In genomic region chr2:19930009-19930408, GRCm38 (mm10) we compare ENCODE assay signal across 20 mouse cellular contexts.
DNase-seq lines count a peak whose midpoint lies in the region; ATAC-seq lines count a peak whose summit lies in the region.
"Had no signal": no experiment of that assay in that cellular context is flagged by ENCODE, and none has a peak within 500 bp of the region (broad histone marks: within the 10 kb centered on the region; RNA-seq: fewer than 3 reads in every experiment).

No protein-coding gene starts in this region.

- ATAC-seq in frontal cortex, adult (ENCODE audit: low TSS enrichment), result peak; percentile 97
- ATAC-seq: activated CD4-positive, CD25-positive, alpha-beta regulatory T cell, adult 4 months; forebrain, embryonic 14.5 days; forebrain, postnatal 0 days; hindbrain, embryonic 16.5 days had no signal

- DNase-seq in frontal cortex, postnatal 14 days (ENCODE audit: low spot score in 2 of 2), result no peak
- DNase-seq in layer of hippocampus, adult 9-11 months, result peak; percentile 19
- no peak for DNase-seq in layer of hippocampus, adult 9-10 months (ENCODE audit: low spot score)
- peak; percentile 40 for DNase-seq in right cerebral cortex, adult 18-20 months
- DNase-seq in right cerebral cortex, postnatal 4 days, result no peak
- DNase-seq: adrenal gland, adult 8-10 months; adrenal gland, postnatal 36 days; cerebellum, adult 11 months; cerebellum, adult 2 months; cerebellum, adult 9-11 months; cerebellum, postnatal 25 days; forebrain, postnatal 0 days; gastrocnemius, postnatal 25 days; heart, adult 18-20 months; heart, postnatal 10 days; heart, postnatal 36 days had no signal

Comparison
In these comparisons a context has a peak if more than half of its experiments do, and no peak if none do; other contexts are left out.
1. DNase-seq: peak in layer of hippocampus, adult 9-11 months (single experiment) and right cerebral cortex, adult 18-20 months (single experiment); none in frontal cortex, postnatal 14 days (0 of 2), layer of hippocampus, adult 9-10 months (single experiment) and right cerebral cortex, postnatal 4 days (single experiment).